Mouse (Mus musculus): ENCODE measurements around the gene Mrpl55.
A peak's percentile ranks its signal among the peaks of the same experiment; 100 is the strongest.

Mrpl55 gene

DNA sequence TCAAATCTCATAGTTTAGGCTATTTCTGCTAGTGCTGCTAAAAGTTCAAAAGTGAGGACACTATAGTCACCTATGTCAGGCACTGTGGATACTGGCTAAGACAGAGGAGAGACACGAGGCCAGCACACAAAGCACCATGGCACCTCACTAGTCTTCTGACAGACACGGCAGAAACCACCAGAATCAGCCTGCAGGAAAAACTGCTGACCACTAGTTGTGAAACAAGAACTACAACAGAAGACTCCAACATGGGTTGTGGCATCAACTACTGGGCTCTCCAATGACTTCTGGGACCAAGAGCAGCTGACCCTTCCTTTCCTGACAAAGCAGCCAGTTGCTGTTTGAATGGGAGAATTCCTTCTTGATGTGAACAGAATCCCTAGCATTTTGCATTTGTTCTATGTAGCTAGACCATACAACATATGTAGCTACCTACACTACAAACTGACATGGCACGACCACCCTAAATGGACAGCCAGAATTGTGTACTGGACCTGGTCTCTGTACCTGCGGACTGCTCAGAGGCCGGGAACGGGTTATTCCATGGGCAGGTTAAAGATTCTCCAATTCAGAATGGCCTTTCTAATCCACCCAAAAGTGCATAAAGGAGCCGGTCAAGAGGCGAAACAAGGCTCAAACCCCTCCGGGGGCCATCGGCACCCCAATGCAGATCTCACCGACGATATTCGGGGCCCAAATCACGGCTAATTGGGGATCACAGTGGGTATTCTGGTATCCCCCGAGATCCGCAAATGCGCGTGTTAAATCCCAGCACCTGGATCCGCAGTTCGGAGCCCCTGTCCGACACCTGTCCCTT lies 24.7 kb downstream of the Mrpl55 start:
- ATAC-seq (ENCODE audit: insufficient number of reproducible peaks, low FRiP score, low TSS enrichment), result no peak

DNA sequence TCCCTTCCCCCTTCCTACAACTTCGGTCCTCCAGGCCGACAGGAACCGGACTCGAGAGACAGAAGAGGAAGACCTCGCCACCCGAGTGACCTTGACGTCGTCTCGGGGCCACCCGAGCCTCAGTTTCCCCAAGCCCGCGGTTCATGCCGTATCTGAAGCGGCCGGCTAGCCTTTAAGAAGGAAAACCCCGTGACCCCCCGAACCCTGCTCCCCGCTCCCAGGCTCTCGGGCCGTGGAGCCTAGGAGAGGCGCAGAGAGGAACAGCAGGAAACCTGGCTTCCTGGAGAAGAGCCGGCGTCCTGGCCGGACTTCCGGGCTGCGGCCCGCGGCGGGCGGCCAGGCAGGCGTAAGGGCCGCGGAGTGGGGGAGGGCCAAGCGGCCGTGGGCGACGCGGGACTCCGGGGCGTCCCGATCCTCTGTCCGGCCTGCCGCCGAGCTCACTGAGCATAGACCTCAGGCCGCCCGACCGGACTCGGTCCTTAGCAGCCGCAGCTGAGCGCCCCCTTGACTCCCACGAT lies 25.4 kb downstream of the Mrpl55 start:
- peak; percentile 65 for ATAC-seq (ENCODE audit: insufficient number of reproducible peaks, low FRiP score, low TSS enrichment)

DNA sequence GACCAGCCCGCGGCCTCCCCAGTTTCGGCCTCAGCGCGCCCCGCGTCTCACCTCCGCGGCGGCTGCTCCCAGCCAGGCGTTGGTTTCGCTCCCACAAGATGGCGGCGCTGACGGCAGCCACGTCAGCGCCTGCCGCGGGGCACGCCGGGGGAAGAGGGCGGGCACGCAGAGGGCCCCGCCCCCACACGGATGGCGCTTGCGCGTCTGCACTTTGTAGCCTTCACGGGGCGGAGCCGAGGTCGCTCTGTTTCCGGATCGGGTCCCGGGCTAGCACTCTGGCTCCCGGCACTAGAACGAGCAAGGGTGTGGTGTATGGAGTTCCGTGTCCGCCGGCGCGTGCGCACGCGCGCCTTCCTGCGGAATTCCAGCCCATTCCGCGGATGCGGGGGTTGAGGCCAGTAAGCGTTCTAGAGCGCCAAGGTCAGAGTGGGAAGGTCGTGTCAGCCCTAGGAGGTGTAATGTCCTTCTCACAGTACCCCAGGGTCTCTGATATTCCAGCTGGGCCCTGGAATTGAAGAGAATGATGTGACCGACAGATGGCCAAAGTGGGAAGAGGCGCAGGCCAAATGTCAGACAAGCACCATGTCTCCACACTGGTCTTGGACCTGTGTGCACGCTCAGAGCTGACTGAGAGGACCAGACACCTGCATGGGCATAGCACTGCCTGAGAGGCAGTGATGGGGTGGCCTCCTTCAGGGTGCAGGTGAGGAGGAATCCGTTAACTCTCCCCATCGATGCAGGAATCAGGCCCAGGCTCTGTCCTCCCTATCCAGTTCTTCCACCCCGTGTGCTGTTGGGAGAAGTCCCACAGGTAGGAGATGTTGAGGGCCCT lies 26.1 kb downstream of the Mrpl55 start, which contains the start of gene Arf1:
Gene Arf1, minus strand, starts transcription at position 149 of the 832 bp plus-strand sequence.
- peak; percentile 86 for ATAC-seq (ENCODE audit: insufficient number of reproducible peaks, low FRiP score, low TSS enrichment)

DNA sequence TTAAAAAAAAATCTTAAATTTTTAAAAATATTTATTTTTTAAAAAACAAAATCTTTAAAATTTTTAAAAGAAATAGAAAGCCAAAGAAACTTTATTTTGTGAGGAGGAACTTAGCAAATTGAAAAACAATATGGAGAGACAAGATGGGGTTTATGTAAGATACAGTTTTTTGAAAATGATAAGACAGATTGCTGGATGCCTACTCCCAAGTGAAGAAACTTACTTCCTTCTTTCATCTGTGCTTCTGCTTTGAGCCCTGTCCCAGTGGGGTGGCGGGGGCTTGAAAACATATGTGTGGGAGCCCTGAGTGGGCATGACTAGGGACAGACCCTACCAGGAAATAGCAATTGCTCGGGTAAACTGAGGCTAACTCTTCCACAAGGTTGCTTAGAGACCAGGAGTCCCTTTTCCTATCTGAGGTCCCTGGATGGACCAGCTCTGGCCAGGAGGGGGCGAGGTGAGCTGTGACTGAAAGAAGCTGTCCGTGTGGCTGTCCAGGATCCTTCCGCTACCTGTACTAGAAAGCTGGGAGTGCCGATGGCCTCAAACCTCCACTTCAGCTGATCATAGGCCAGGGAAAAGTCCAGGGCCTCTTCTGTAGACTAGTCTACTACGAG lies 28.0 kb downstream of the Mrpl55 start:
- no peak for ATAC-seq (ENCODE audit: insufficient number of reproducible peaks, low FRiP score, low TSS enrichment)

DNA sequence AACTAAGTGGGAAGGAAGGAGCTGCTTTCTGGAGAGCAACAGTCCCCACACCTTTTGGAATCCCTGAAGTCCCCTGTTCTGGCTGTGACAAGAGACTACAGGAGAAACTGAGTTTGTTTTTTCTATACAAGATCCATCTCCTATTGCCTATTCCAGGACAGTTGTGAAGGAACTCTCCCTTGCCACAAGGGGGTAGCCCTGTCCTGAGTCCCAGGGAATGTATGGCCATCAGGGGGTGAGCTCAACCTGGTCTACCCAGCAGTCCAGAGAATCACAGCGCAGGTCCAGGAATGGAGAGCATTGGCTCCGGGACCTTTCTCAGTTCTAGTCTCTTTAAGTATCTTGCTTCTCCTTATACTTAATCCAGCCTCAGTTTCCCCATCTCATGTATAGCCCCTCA lies 30.5 kb downstream of the Mrpl55 start:
- ATAC-seq (ENCODE audit: insufficient number of reproducible peaks, low FRiP score, low TSS enrichment), result no peak

DNA sequence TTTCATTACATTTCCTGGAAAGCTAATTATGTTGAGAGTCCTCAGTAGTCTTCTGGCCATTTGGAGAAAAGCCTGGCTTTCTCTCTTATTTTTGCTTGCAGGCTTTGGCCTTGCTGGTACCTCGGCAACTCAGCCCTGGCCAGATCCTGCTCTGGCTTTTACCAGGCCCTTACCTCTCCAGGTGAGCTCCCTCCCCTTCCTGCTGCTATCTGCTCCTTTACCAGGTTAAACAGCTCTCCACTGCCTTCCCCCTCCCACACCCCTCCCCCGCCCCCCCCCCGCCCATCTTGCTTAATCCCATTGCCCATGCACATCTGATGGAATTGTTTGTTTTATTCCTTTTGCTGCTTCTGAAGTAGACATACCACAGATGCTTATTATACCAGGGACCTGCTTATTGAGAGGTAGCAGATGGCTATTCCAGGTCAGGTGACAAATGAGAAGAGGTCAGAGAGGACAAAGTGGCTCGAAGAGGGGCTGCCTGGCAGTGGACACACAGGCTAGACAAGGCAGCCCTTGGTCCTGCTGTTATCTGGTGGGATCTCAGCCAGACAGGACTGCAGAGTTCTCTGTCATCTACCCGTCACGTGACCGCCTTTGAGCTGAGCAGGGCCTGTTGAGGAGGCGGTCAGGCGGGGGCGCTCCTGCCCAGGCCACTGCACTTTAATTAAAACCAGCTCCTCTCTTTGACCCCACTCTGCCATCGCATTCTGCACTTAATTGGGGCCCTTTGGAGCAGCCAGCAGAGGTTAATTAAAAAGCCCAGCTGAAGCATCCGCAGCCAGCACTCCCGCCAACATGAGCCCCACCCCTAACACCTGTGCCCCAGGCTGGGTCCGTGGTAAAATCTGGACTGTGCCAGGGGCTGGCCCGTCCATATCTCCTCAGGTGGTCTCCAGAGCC lies 36.5 kb downstream of the Mrpl55 start:
- ATAC-seq (ENCODE audit: insufficient number of reproducible peaks, low FRiP score, low TSS enrichment), result peak; percentile 66; the same call in 1 of the 2 replicates

DNA sequence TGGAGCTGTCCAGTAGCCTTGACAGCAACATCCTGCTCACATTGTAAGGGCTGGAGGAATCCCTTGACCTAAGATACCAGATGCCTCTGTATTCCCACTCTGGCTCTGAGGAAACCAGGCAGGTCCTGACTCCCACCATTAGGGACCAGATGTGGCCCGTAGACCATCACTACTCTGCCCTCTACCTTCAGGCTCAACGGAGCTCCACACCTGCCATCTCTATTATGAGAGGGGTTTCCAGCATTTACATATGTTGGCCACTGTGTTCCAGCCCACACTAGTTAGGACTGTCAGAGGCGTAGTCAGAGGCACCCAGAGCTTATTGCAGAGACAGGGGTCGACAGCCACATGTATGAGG lies 37.1 kb downstream of the Mrpl55 start:
- ATAC-seq (ENCODE audit: insufficient number of reproducible peaks, low FRiP score, low TSS enrichment), result no peak

DNA sequence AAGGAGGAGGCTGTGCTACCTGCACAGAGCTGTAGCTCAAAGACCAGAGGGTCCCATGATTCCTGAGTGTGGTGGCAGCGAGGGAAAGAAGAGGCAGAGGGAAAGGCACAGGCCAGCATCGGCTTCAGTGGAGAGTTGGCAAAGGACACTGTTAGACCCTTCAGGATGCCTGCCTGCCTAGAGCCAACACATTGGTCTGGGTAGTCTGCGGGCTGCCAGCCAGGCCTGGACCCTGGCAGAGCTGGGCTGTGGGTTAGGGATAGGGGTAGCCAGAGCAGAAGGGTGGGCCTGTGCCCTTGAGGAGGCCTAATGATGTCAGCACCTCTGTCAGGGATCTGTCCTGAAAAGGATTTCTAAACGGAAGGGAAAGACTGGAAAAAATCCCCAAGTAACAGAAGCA lies 37.5 kb downstream of the Mrpl55 start:
- no peak for ATAC-seq (ENCODE audit: insufficient number of reproducible peaks, low FRiP score, low TSS enrichment)

DNA sequence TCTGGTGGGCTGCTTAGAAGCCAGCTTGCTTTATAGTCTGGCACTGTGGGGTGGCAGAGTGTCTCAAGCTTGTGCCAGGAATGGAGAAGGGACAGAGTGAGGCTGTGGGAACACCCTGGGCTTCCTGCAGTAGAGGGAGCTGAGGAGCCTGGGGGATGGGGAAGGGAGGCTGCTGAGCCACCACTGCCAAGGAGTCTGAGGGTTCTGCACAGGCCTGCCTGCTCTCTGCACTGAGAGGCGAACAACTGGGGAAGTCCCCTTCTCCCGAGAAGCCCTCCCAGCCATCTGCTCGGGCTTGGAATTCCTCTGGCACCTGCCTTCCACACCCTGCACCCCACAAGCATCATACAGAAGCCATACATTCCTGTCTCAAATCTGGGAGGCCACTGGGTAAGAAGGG lies 39.6 kb downstream of the Mrpl55 start:
- no peak for ATAC-seq (ENCODE audit: insufficient number of reproducible peaks, low FRiP score, low TSS enrichment)

DNA sequence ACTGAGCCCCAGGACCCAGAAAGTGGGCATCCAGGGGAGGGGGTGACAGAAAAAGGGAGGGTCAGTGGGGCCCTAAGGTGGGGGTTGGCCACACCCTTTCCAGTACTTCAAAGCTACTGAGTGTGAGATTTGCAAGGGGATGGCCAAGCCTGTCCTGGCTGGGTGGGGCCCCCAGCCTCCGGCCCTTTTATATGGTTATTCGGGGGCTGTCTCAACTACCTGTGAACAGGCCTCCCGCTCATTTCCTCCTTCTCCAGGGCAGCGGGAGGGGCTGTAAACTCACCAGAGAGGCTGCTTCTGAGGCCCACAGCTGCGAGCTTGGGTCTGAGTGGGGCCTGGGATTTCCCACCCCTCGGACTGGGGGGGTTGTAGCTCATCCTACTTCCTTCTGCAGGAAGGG lies 41.6 kb downstream of the Mrpl55 start:
- ATAC-seq (ENCODE audit: insufficient number of reproducible peaks, low FRiP score, low TSS enrichment), result no peak

DNA sequence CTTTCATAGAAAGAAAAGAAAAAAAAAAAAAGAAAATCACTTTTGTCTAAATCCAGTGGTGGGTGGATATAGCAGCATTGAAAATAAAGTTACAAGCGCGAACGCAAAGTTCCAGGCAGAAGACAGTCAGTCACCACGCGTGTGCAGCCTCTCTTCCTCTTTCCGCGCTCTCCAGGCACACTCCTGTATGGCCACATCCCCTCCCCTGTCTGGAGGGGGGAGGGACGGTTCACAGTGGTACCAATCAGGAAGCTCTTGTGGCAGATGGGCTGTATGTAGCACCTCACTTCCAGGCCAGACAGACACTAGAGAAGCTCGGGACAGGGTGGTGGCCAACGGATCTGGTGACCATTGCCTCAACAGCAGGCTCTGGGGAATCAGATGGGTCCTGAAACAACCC lies 45.8 kb downstream of the Mrpl55 start:
- ATAC-seq (ENCODE audit: insufficient number of reproducible peaks, low FRiP score, low TSS enrichment), result no peak

Data from cerebellum, adult (tissue).